Mouse (Mus musculus) monocyte, adult 2 months (primary cell): ENCODE data around the gene Patz1.

ENCODE experiments used
- DNase-seq, 2 experiments: peaks; one replicate each; pipeline ENCODE4 v3.0.0; 2022; ENCODE audit warnings: low spot score in 2 of 2, low read depth in 1 of 2

Patz1 gene

DNA sequence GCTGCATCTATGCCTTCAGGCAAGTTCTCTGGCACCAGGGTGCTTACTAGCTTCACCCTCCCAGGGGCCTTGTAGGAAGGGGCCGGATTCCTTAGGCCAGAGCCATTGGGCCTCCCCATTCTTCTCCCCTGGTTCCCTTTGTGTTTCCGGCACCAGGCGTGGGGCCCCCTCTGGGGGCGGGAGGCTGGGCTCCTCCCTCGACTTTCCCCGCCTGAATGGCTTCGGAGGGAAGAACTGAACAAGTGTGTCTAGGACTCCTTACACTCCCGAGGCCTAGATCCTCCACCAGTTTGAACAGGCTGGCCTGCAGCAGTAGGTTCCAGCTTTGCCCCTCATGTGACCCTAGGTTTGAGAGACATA, 3.4 kb downstream of the Patz1 start:
- peak; percentile 14 to 41 for DNase-seq

DNA sequence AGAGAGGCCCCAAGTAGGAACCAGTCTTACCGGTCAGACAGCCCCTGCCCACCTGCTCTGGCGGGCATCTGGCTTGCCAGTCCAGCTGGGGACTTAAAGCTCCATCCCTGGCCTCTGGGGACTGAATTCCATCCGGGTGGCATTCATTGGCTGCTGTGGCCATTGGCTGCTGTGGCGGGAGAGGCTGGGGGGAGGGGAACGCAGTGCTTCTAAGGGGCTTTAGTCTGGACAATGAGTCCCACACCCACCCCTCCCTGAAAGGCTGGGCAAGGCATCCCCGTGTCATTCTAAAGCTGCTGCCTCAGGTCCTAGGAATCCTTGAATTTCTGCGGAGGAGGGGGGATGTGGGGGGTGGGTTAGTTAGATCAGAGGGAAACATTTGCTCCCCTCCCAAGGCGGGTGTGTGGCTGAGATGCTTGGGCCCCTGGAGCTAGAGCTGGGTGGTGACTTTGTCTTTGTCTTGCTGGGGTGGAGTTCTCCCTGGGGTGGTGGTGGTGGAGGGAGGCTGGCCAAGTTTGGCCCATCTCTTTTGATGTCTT, 4.1 kb downstream of the Patz1 start:
- no peak for DNase-seq

DNA sequence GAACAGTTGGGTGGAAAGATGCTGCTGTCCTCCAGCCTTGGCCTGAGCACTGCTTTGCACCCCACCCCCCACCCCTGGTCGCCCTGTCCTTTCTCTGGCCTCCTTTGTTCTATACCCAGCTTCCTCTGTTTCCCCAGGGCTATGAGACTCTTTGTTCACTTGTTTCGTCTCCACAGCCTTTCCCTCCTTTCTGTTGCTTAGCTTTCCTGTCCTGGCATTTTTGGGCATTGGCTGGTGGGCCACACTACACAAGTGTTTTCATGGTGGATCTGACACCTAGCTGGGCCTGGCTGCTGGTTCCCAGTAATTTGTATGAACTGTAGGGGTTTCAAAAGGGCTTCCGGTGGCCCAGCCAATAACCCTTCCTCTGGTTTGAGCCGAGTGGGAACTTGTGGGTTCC, 4.7 kb downstream of the Patz1 start:
- DNase-seq, result no peak

DNA sequence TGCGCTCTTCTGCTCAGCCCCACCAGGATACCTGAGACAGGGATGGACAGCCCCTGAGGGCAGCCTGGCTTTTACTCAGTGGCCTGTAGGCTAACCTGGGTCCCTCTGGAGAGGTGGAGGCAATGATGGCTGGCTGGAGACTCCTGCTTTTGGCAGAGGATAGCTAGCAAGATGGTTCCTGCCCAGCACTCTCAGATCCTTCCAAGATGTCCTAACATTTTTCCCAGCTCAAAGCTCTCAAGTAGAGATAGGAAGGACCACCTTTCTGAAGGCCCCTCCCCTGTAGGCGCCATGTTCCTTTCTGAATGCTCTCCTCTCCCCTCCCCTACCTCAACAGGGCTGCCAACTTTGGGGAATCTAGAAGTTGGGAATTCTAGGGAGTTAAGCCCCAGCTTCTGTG, 6.0 kb downstream of the Patz1 start:
- no peak for DNase-seq

DNA sequence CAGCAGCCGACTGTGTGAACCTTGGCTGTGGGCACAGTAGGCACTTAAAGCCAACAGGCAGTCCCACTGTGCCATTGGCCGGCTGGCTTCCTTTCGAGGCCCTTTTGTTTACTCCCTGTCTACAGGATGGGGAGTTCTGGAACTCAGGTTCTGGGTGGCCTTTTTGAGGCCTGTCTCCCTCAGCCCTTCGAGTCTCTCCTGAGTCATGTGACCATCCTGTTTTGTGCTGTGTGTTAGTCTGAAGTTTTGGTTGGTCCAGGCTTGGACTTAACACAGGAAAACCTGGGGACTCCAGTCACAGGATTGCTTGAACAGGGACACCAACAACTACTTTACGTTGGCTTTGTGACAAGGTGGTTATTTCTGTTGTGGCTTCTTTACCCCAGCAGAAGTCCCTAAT, 7.4 kb downstream of the Patz1 start:
- no peak for DNase-seq

DNA sequence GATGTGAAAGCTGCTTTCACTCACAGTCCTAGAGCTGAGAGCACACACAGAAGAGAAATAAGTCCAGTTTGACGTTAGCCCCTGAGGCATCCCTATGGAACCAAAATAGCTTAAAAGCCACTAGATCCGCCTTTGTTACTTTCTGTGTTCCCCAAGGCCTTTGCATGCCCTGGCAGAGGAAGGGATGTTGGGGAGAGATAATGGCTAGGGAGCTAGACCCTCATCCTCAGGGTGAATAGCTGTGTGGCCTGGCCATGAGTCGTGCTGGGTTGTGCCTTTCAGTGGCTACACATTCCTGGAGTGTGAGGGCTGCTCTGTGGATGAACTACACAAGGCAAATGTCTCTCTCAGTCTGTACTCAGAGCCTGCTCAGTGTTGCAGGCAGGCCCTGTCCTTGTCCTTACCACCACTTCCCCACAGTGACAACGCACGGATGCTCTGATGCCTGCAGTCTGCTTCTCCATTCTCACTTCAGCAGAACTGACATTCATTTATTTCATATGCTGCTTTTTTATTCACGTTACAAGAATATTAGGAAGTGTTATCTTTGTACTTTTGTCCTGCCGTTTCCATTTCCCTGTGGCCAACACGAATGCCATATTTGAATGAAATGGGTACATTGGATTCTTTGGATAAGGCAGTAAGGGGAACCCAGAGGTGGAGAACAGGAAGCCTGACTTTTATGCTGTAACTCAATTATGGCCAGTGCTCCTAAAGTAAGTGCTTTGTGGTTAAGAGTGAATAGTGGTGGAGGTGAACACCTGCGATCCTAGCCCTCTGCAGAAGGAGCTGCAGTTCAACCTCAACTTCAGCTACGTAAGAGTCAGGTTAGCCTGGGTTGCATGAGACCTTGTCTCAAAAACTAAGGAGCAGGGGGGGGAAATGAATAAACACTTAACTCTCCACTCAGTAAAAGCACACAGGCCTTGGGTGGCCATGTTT, 9.5 kb downstream of the Patz1 start:
- no peak for DNase-seq

DNA sequence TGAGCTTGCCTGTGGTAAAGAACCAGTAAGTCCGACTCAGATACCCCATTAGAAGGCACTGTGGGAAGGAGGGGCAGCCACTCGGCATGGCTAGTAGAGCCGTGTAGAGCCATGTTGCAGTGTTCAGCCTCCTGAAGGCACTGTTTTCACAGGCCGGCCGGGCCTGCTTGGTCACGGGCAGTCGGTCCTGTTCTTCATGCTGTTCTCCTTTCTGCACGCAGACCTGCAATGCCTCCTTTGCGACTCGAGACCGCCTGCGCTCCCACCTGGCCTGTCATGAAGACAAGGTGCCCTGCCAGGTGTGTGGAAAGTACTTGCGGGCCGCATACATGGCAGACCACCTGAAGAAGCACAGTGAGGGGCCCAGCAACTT, 10.1 kb downstream of the Patz1 start:
- DNase-seq, result no peak

DNA sequence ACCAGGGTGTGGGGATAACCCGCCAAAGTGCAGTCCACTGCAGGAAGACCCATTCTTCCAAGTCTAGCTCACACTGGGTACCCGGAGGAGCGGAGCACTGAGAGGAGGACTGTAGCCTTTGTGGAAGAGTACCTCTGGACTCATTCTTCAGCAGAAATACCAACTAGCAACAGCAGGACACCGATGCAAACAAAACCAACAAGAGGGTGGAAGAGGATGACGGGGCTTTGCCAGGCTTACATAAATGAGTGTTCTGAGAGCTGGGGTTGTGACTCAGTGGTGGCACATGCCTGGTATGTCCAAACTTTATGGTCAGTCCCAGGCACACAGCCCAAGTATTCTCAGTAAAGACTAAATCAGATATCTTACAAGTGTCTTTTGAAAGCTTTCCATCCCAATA, 12.4 kb downstream of the Patz1 start:
- DNase-seq, result no peak

DNA sequence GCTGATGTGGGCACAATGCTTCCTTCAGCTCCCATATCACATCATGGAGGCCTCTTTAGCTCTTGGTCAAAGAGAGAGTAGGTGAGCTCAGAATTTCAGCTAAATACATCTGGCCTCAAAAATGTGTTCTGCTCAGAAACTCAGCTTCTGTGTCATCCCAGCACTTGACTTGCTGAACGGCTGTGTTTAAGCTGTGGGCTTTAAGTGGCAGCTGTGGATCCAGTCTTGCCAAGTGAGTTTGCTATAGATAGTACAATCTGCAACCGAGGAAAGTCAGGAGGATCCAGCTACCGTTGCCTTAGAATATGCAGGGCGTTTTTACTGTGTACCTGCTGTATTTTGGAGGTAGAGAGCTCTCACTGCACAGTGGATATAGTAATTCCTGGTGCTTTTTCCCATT, 13.7 kb downstream of the Patz1 start:
- DNase-seq, result no peak

DNA sequence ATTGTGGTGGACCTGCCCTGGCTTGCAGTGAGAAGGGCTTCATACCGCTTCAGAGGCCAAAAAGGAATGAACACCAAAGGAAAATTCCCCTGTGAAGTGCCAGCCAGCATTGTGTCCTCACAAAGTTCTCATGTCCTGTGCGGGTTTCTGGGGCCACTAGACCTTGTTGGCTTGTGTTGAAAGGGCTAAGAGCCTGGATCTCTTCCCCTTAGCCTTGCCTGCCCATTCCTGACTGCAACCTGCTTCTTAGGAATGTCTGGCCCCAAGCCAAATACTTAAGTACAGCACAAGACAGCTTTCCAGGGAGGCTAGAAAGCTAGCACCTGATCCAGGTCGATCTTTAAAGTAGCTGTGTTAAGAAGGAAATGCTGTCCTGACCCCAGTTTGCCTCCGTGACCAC, 14.1 kb downstream of the Patz1 start:
- DNase-seq, result no peak

DNA sequence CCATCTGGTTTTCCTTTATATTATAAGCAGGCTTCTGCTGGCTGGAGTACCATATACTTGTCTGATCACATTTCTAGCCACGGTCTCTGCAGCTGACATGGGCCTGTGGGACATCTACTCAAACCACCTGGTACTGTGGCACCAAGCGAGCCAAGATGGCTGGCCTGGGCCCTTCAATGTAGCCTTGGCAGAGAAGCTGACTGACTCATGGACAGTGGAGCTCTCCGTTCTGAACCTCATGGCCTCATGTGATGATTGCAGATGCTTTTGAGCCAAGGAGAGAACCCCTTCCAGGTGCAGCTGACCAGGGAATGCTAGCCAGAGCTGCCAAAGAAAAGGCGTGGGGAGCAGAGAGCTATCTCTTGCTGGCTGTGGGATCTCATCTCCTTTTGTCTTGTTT, 17.1 kb downstream of the Patz1 start:
- DNase-seq, result no peak

DNA sequence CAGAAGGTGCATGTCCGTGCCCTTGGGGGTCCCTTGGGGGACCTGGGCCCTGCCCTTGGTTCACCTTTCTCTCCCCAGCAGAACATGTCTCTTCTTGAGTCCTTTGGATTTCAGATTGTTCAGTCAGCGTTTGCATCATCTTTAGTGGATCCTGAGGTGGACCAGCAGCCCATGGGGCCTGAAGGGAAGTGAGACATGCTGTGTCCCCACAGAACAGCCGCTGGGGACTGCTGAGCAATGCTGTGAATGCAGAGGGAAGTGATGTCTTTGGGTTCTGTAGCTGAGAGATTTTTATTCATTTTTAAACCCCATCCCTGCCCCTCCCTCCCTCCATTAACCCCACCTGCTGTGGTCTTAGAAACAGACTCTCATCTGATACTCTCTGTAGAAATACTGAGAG, 19.2 kb downstream of the Patz1 start:
- no peak for DNase-seq

DNA sequence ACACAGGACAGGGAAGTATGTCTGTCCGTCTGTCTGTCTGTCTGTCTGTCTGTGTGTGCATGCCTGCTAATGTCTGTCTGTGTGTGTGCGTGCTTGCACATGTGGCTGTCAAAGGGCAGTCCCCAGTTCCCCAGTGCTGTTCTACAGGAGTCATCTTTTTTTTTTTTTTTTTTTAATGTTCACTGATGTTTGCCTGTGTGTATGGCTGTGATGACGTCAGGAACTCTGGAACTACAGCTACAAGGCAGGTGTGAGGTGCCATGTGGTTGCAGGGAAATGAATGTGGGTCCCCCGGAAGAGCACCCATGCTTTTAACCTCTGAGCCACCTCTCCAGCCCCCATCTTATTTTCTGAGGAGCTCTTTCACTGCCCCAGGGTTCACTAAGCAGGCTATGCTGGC, 21.2 kb downstream of the Patz1 start:
- DNase-seq, result no peak

DNA sequence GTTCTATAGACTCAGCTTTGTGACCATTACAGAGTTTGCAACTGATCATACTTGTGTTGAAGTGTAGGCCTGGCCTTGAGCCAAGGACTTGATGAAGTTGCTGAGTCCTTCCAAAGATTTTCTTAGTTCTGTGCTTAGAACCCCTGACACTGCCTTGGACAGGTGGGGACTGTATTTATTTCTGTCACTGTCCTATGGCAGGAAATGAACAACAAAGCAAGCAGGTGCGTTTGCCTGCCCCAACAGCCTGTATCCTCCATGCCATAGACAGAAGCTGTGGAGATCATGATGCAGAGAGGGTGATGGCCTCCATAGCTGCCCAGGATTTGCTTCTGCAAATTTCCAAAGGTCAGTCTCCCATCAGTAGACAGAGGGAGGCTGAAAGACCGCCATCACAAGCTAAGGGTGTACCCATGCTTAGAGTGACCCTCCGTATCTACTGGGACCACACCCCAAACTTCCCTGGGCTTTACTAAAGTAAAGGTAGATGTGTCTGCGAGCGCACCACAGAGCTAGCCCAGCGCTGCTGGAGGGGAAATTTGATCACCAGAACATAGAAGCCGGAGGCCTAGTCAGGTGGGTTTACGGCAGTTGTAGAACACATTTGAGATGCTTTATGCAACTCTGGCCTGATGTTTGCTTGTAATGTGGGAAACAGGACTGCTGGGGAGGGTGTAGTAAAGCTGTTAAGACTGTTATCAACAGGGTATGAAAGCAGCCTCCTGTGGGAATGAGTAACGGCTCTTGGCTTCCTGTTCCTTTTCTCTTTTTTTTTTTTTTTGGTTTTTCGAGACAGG, 22.3 kb downstream of the Patz1 start:
- DNase-seq, result no peak

DNA sequence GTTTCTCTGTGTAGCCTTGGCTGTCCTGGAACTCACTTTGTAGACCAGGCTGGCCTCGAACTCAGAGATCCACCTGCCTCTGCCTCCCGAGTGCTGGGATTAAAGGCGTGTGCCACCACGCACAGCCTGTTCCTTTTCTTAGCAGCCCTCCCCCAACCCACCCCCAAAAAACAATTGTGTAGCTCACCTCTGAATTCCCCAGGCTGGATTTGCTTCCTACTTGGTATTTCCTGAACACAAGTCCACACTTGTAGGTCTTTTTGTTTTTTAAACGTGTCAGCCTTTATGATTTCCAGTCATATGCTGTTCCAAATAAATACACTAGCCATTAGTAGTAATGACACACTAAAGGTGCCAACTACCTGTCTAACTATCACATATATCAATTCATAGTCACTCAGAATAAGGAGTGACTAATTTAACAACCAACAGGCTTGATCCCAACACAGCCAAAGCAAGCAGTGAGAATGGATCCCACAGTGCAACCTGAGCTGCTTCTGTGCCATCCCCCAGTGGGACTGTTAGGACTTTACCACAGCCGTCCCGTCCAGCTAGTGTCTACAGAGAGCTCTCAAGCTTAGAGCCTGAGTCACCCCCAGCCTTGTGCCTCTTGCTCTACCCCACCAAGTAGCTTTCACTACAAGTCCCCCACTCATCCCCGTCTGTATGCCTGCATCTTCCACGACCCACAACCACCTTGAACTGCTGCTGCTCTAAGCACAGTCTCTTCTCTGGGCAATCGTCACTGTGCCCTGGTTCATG, 23.1 kb downstream of the Patz1 start:
- no peak for DNase-seq

DNA sequence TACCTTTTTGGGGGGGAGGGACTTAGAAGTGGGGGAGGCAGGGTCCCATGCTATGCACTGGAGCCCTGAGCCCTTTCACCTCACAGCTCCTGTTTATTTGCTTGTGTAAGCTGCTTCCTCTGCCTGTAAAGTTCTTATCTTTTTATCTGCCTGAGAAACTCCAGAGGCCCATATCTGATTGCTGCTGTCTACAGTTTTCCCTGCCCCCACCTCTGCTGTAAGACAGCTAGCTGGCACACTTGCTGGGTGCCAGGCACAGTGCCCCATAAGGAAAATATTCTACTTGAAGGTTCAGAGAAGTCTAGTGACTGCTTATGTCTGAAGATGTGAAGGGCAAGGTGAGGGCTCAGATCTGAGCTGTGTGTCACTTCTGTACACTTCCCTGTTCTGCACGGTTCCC, 24.6 kb downstream of the Patz1 start:
- DNase-seq, result no peak

DNA sequence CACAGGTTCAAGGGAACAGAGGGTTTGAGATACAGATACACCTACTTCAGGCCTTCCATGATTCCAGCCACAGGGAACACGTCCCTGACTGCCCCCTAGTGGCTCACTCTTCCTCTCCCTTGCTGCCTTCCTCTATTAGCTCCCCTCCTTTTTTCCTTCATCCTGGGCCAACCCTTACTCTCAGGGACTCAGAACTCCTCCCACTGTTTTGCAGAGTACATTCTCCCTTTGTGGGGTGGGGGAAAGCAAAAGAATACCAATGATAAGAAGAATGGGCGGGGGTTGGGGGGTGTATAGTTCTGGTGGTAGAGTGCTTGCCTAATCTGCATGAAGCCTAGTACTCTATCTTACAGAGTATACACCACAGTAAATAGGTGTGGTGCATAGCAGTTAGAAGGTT, 25.5 kb downstream of the Patz1 start:
- no peak for DNase-seq

DNA sequence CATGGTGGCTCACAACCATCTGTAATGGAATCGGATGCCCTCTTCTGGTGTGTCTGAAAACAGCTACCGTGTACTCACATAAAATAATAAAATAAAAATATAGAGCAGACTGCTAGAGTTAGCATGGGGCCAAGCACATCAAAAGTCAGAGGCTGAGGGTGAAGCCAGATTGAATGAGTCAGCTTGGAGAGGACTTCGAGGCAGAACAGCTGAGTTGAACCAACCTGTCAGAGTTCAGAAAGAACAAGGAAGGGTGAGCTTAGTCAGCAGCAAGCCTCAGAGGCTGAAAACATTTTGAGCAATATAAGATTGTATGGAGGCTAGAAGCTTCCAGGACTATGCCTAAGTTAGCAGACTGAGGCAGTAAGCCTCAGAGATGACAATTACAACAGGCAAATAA, 29.6 kb downstream of the Patz1 start:
- DNase-seq, result no peak

DNA sequence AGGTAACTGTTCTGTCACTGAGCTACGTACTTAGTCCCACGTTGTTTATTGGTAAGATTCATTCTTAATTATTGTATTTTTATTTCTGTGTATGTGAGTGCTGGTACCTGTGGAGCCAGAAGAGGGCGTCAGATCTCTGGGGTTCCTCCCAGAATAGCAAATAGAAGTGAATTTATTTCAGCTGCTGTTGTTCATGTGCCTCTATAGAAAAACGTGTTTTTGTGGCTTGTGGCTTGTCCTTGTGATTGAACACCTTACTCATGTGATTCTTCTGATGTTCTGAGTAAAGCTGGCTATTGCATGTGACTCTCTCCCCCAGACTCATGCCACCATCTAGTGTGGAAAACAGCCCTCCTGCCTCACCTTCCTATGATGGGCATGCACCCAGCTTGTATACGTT, 39.6 kb downstream of the Patz1 start:
- no peak for DNase-seq

DNA sequence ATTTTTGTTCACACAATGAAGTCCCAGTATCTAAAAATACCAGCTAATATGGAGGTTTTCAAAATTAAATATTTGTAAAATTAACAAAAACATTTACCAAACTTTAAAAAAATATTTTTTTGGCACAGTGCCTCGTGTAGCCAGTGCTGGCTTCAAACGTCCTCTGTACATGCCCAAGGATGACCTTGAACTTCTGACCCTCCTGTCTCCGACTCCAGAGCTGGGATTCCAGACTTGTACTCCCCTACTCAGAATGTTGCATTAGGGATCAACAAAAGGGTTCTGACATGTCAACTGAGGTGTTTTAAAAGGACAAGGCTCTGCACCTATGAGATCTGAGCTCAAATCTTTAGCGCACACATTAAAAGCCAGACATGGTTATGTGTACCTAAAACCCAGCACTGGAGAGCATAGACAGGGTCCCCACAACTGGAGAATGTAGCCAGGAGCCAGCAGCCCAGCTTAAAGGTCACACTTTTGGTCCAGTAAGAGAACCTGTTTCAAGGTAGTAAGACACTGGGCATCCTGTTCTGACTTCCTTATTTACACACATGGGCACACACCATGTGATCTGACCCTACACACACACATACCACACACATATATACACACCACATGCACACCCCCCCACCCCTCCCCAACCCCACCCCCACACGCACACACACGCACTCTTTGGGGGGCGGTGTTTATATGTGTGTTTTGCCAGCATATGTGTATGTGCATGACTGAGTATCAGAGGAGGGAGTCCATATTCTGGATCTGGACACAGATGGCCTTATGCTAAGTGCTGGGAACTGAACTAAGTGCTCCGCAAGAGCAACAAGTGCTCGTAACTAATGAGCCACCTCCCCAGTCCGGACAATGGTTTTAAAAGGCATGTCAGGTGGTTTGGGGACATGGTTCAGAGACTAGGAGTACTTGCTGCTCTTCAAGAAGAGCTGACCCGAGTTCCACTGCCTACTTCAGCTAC, 40.4 kb downstream of the Patz1 start:
- no peak for DNase-seq
